22 mouse cellular contexts compared by ENCODE assay signal in the genomic region with DNA sequence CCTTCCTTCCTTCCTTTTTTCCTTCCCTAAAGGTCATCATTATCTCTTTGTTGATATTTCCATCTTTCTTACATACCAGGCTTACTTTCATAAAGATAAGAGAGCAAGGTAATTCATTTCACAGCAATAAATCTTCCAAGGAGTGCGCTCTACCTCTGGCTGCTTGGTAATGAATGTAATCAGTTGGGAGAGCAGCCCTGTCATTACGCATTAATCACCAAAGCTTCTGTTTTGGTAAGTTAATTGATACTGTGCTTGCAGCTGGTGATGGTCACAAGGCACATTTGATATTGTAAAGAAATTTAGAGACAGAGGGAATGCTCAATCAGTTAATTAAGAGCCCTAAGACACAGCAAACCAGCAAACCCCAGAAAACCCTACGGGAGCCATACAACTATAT.
DNase-seq lines count a peak whose midpoint lies in the region; ATAC-seq lines count a peak whose summit lies in the region.
"Had no signal": no experiment of that assay in that cellular context is flagged by ENCODE, and none has a peak within 500 bp of the region (broad histone marks: within the 10 kb centered on the region; RNA-seq: fewer than 3 reads in every experiment).

No protein-coding gene starts in this region.

- H3K4me1 ChIP-seq in hindbrain, embryonic 11.5 days (replicated peaks; ENCODE audit: control insufficient read depth, insufficient read depth, low read length) = no peaks in the 10 kb centered on the region
- H3K4me1 ChIP-seq in hindbrain, embryonic 10.5 days (replicated peaks) = no peaks in the 10 kb centered on the region
- H3K4me1 ChIP-seq in neural tube, embryonic 14.5 days (ENCODE audit: control insufficient read depth, insufficient read depth, low read length) = peaks cover 10% of the 10 kb centered on the region
- peaks cover 13% of the 10 kb centered on the region; the same call in 1 of the 2 replicates for H3K4me1 ChIP-seq in kidney, embryonic 15.5 days
- H3K4me1 ChIP-seq: forebrain, embryonic 10.5 days; intestine, embryonic 15.5 days had no signal

- no peak overlapping the region for H3K4me2 ChIP-seq in hindbrain, embryonic 11.5 days (replicated peaks; ENCODE audit: low read depth, low read length)
- no peak overlapping the region for H3K4me2 ChIP-seq in neural tube, embryonic 14.5 days (ENCODE audit: low read depth, low read length)
- H3K4me2 ChIP-seq in kidney, embryonic 15.5 days = no peak overlapping the region
- H3K4me2 ChIP-seq: heart, embryonic 12.5 days; intestine, embryonic 15.5 days had no signal

- no peak overlapping the region for H3K9ac ChIP-seq in hindbrain, embryonic 11.5 days (ENCODE audit: low read depth, low read length)
- no peak overlapping the region for H3K9ac ChIP-seq in neural tube, embryonic 14.5 days (replicated peaks; ENCODE audit: low read depth, low read length)
- no peak overlapping the region for H3K9ac ChIP-seq in kidney, embryonic 15.5 days
- H3K9ac ChIP-seq: heart, embryonic 12.5 days; intestine, embryonic 15.5 days had no signal

- no peak overlapping the region for H3K27ac ChIP-seq in hindbrain, embryonic 11.5 days (ENCODE audit: low read depth, low read length)
- H3K27ac ChIP-seq in hindbrain, embryonic 10.5 days = no peak overlapping the region
- no peak overlapping the region for H3K27ac ChIP-seq in neural tube, embryonic 14.5 days (ENCODE audit: low read depth, low read length)
- H3K27ac ChIP-seq in kidney, embryonic 15.5 days = no peak overlapping the region
- H3K27ac ChIP-seq: embryonic facial prominence, embryonic 10.5 days; forebrain, embryonic 10.5 days; gastrocnemius, adult 2 months; intestine, embryonic 15.5 days had no signal

- no peaks in the 10 kb centered on the region for H3K36me3 ChIP-seq in hindbrain, embryonic 11.5 days (ENCODE audit: control insufficient read depth, insufficient read depth, low read length)
- H3K36me3 ChIP-seq in hindbrain, embryonic 10.5 days = no peaks in the 10 kb centered on the region
- H3K36me3 ChIP-seq in neural tube, embryonic 14.5 days (ENCODE audit: control insufficient read depth, insufficient read depth, low read length) = no peaks in the 10 kb centered on the region
- no peaks in the 10 kb centered on the region for H3K36me3 ChIP-seq in kidney, embryonic 15.5 days
- H3K36me3 ChIP-seq: embryonic facial prominence, embryonic 10.5 days; forebrain, embryonic 10.5 days; G1E; heart, embryonic 12.5 days; intestine, embryonic 15.5 days had no signal

- ATAC-seq in hindbrain, embryonic 11.5 days (ENCODE audit: low FRiP score) = peak; percentile 40; the same call in 1 of the 2 replicates
- ATAC-seq in neural tube, embryonic 14.5 days (ENCODE audit: low read depth) = peak; percentile 63; the same call in 1 of the 2 replicates
- no peak for ATAC-seq in kidney, embryonic 15.5 days (replicated peaks; ENCODE audit: low FRiP score)
- ATAC-seq: CD4-positive, CD25-positive, alpha-beta regulatory T cell, adult 4 months; forebrain, embryonic 14.5 days; intestine, embryonic 15.5 days had no signal

- WGBS in hindbrain, embryonic 11.5 days = 75% methylated on average over 3 of the region's 3 CpGs
- WGBS in hindbrain, embryonic 10.5 days = 86% methylated on average over 3 of the region's 3 CpGs
- 36% methylated on average over 3 of the region's 3 CpGs for WGBS in neural tube, embryonic 14.5 days
- 47% methylated on average over 3 of the region's 3 CpGs for WGBS in kidney, embryonic 15.5 days

- H3K4me3 ChIP-seq in hindbrain, embryonic 11.5 days (ENCODE audit: low read depth, low read length) = no peak overlapping the region
- no peak overlapping the region for H3K4me3 ChIP-seq in hindbrain, embryonic 10.5 days
- no peak overlapping the region for H3K4me3 ChIP-seq in neural tube, embryonic 14.5 days (ENCODE audit: low read depth, low read length)
- no peak overlapping the region for H3K4me3 ChIP-seq in kidney, embryonic 15.5 days (replicated peaks)
- H3K4me3 ChIP-seq: embryonic facial prominence, embryonic 10.5 days; erythroblast, embryonic 14.5 days; forebrain, embryonic 10.5 days; gastrocnemius, adult 2 months; heart, embryonic 12.5 days; intestine, embryonic 15.5 days had no signal

- no peaks in the 10 kb centered on the region for H3K27me3 ChIP-seq in hindbrain, embryonic 11.5 days (ENCODE audit: control insufficient read depth, insufficient read depth, low read length)
- no peaks in the 10 kb centered on the region for H3K27me3 ChIP-seq in hindbrain, embryonic 10.5 days (ENCODE audit: insufficient read depth, poor library complexity, severe bottlenecking)
- H3K27me3 ChIP-seq in neural tube, embryonic 14.5 days (ENCODE audit: control insufficient read depth, insufficient read depth, low read length) = no peaks in the 10 kb centered on the region
- H3K27me3 ChIP-seq in kidney, embryonic 15.5 days = no peaks in the 10 kb centered on the region
- H3K27me3 ChIP-seq: heart, embryonic 12.5 days; intestine, embryonic 15.5 days had no signal

- no peak for DNase-seq in hindbrain, embryonic 11.5 days (ENCODE audit: low spot score)
- DNase-seq in hindbrain, embryonic 10.5 days (ENCODE audit: low spot score) = no peak
- no peak for DNase-seq in neural tube, embryonic 10.5 days (ENCODE audit: extremely low spot score, low spot score)
- DNase-seq in retina, embryonic 14.5 days (ENCODE audit: low spot score) = peak; percentile 76
- DNase-seq in layer of hippocampus, postnatal 36 days = no peak
- DNase-seq: adrenal gland, postnatal 10 days; B cell, adult 2 months; cerebellum, adult 18-20 months; cerebellum, adult 9-11 months; cerebellum, postnatal 36 days; gastrocnemius, adult 2 months; gastrocnemius, postnatal 25 days had no signal

- no peaks in the 10 kb centered on the region for H3K9me3 ChIP-seq in hindbrain, embryonic 11.5 days (ENCODE audit: control insufficient read depth, low read length)
- no peaks in the 10 kb centered on the region for H3K9me3 ChIP-seq in hindbrain, embryonic 10.5 days
- H3K9me3 ChIP-seq in neural tube, embryonic 14.5 days (ENCODE audit: control insufficient read depth, low read length) = no peaks in the 10 kb centered on the region
- no peaks in the 10 kb centered on the region for H3K9me3 ChIP-seq in kidney, embryonic 15.5 days (replicated peaks)
- H3K9me3 ChIP-seq: embryonic facial prominence, embryonic 10.5 days; forebrain, embryonic 10.5 days; heart, embryonic 12.5 days; intestine, embryonic 15.5 days had no signal
